Mouse (Mus musculus): ENCODE data around the gene Apol9b.

Gene Apol9b

DNA sequence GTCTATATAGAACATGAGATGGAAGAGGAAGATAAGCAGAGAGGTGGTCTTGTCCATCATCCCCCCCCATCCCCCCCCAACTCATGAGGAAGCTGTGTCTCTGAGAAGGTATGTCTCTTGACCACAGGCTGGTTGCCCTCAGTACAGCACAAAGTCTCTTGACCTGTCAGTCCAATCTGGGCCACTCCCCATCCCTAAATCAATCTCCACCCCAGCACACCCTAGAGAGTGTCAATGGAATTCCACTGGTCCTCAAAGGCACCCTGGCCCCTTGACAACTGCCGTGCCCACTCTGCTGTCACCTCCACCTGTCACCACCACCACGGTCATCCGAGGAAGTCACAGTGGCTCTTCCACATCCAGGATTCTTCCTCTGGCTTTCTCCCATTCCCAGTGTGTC, 19.6 kb downstream of the Apol9b start:
- in situ Hi-C loops (cut with MboI), result no loop called here

GRCm38 (mm10) chr15:77749717-77750116, 20.9 kb downstream of the Apol9b start:
- in situ Hi-C loops (cut with MboI), result no loop called here

- in situ Hi-C loops (cut with MboI), result no loop called here
These were observed 21.6 kb downstream of the Apol9b start for GRCm38 (mm10) chr15:77750461-77750860.

DNA sequence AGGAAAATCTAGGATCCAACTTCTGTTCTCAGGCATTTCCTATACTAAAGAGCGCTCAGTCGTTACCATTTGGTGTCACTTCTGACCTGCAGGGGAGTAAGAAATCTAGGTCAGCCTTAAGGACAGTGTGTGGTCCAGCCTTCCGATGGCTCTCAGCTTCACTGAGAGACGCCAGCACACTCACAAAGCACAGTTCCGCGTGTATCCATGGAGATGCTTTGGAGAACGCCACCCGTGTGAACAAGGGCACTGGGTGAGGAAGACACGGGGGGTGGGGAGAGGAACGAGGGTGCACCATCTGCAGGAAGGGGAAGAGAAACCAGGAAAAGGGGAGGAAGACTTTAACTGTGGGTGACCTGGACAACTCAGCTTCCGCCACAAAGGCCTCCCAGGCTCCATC, 23.6 kb downstream of the Apol9b start:
- in situ Hi-C loops (cut with MboI), result no loop called here

DNA sequence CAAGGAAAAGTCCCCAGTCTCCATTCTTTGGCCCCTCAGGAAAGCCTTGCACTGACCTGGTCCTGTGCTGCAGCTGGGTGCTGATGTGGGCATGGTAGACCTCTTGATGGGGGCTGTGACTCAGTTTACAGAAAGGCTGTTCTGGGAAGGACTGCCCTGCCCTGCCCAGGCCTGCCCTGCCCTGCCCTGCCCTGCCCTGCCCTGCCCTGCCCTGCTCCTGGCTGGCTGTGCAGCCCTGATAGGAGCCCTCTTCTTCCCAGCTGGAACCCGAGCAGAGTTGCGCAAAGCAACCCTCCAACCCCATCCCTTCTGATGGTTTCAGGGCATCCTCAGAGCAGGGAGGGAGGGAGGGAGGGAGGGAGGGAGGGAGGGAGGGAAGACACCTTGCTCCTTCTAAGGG, 26.3 kb downstream of the Apol9b start:
- in situ Hi-C loops (cut with MboI), result no loop called here

DNA sequence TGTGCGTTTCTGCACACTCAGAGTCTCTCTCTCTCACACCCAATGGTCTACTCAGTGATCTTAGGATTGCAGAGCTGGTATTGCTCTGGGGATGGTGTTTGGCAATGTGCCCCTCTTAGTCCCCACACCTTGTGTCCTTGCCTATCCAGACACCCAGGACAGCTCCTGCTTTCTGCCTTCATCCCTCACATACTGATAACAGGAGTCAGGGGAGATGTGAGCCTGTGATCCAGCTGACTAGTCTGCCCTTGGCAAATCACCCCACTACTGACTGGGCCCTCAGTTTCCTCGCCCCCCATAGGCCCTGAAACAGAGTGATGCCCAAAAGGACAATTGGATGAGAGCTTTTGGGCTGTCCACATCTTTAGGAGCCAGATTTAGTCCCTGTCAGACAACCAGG, 27.2 kb downstream of the Apol9b start:
- in situ Hi-C loops (cut with MboI), result no loop called here

DNA sequence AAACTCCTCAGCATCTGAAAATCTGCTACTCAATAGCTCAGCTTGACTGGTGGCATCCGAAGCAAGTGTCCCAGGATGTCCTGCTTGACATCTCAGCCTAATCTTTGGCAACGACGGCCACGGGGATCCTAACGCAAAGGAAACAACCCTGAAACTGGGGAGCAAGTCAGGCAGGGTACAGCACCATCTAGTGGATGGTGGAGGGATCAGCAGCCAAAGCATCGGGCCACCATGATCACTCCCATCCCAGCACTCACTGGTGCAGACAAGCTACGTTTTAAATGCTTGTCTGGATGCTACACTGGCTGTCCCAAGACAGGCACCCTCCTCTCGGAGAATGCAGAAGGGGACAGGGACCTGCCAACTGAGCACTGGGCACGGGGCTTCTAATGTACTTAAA, 28.0 kb downstream of the Apol9b start, which contains the start of gene Apol8:
Gene Apol8 (minus strand): TSS at position 156 of the 400 bp plus-strand sequence.
- in situ Hi-C loops (cut with MboI), result no loop called here

GRCm38 (mm10) chr15:77757586-77758226, 28.9 kb downstream of the Apol9b start:
- in situ Hi-C loops (cut with MboI), result no loop called here

- in situ Hi-C loops (cut with MboI), result no loop called here
These were observed 31.2 kb downstream of the Apol9b start for GRCm38 (mm10) chr15:77760037-77760436.

GRCm38 (mm10) chr15:77761083-77761482, 32.2 kb downstream of the Apol9b start:
- in situ Hi-C loops (cut with MboI), result no loop called here

DNA sequence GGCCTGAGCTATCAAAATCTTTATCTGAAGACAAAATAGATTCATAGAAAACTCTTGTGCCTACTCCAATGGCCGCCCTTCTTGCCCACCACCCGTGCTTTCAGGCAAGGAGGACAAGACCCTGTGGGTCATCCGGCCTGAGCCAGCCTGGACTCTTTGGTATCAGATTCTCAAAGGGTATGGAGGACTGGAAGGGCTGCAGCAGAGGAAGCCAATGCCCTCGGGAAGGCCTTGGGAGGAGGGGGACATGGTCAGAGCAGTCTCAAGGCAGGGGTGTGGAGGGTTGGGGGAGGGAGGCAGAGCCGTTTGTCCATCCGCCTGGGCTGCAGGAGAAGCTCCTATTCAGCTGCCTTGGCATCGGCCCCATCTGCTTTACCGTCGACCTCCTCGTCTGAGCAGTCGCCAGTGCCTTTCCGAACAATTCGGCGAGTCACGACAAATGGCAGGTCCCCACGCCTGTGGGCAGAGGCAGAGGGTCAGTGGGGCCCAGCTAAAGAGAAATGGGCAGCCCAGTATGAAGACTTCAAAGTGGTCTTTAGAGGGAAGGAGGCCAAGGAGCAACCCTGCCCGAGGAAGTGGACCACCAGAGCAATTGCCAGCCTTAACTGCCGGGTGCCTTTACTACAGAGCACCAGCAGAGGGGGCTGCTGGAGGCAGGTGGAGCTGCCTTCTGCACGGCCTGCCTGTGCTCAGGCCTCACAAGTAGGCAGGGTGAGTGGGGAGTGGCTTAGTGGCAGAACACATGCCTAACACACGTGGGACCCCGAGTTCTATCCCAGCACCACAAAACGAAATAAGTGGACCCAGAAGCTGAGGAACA, 32.9 kb downstream of the Apol9b start:
- in situ Hi-C loops (cut with MboI), result no loop called here

- in situ Hi-C loops (cut with MboI), result no loop called here
These were observed 34.2 kb downstream of the Apol9b start for GRCm38 (mm10) chr15:77763050-77763449.

GRCm38 (mm10) chr15:77763702-77764101, 34.9 kb downstream of the Apol9b start:
- in situ Hi-C loops (cut with MboI), result no loop called here

GRCm38 (mm10) chr15:77764391-77765006, 35.7 kb downstream of the Apol9b start:
- in situ Hi-C loops (cut with MboI), result no loop called here

DNA sequence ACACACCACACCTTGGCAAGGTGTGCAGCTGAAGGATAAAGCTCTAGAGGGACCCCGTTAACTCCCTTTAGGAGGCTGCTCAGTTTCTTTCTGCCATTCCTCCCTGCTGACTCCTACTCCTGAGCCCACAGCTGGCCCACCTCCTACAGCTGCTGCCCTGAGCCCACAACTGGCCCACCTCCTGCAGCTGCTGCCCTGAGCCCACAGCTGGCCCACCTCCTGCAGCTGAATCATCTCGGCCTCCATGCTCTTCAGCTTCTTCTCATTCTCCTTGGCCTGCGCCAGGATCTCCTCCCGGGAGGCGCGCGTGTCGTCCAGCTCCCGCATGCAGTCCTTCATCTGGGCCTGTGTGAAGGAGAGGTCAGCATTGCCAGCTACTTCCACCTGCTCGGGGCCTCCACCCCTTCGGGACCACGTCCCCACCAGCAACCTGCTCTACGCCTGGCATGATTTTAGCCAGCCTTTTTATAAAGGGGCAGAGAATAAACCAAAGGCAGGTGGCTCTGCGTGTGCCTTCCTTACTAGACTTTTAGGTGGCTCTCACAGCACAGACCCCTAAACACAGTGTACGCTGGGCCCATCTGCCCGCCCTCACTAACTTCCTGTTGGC, 36.8 kb downstream of the Apol9b start:
- in situ Hi-C loops (cut with MboI), result no loop called here

GRCm38 (mm10) chr15:77766981-77767380, 38.1 kb downstream of the Apol9b start:
- in situ Hi-C loops (cut with MboI), result no loop called here

DNA sequence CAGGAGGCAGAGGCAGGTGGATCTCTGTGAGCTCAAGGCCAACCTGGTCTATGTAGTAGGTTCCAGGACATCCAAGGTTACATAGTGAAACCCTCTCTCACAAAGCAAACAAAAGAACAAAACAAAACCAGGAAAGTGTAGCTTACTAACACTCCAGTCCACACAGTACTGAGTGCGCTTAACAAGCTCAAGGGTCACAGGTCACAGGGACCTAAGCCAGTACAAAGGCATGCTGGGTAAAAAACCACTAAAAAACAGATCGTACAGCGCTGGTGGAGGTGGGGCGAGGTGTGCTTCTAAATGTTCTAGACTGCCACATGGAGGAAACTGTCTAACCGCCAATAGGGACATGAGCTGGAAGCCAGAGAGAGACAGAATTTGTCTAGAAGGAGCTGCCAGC, 41.5 kb downstream of the Apol9b start:
- in situ Hi-C loops (cut with MboI), result no loop called here

- in situ Hi-C loops (cut with MboI), result no loop called here
These were observed 42.1 kb downstream of the Apol9b start for GRCm38 (mm10) chr15:77770942-77771341.

DNA sequence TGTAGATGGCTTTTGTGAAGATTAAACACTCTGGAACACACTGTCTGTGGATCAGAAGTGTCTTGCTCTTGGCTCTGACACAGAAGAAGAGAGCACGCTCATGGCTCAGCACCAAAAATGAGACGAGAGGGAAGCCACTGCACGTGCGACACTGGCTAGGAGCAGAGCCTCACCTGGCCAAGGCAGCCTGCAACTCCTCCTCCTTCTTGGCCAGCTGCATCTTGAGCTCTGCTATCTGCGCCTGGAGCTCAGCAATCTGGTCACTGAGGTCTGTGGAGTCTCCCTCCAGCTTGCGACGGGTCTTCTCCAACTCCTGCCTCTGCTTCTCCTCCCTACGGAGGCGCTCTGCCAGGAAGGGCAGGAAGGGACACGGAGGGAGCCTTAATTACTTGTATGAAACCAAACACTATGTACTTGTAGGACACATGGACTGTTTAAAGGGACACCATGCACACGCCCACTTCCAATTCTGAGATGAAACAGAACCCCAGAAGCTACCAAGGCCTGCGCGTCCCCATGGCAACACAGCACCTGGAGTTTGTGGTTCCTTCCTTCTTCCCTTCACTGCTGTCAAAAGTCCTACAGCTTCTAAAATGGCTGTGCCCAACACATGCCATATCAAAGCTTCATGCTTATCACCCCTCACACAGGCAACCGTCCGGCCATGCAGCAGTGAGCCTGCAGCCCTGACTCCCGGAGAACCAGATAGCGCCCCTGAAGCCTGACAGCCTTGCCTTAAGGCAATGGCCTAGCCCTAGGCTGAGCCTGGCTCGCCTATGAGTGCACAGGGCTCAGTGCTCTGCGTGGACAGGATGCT, 44.5 kb downstream of the Apol9b start:
- in situ Hi-C loops (cut with MboI), result no loop called here

DNA sequence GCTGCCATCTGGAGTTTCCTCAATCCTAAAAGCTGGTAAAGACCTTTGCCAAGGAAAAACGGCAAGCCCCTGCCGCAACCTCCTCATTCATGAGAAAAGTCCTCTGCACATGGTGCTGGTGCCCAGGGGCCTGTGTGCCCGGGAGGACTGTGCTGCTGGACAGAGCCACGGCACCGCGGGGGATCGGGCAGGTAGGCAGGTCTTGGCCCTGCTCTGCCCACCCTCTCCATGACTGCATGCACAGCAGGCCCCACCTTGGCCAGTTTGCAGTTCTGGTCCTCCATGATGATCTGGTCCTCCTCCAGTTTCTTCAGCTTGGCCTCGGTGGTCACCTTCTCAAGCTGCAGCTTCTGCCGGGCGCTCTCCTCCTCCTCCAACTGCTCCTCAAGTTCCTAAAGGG, 45.5 kb downstream of the Apol9b start:
- in situ Hi-C loops (cut with MboI), result no loop called here

DNA sequence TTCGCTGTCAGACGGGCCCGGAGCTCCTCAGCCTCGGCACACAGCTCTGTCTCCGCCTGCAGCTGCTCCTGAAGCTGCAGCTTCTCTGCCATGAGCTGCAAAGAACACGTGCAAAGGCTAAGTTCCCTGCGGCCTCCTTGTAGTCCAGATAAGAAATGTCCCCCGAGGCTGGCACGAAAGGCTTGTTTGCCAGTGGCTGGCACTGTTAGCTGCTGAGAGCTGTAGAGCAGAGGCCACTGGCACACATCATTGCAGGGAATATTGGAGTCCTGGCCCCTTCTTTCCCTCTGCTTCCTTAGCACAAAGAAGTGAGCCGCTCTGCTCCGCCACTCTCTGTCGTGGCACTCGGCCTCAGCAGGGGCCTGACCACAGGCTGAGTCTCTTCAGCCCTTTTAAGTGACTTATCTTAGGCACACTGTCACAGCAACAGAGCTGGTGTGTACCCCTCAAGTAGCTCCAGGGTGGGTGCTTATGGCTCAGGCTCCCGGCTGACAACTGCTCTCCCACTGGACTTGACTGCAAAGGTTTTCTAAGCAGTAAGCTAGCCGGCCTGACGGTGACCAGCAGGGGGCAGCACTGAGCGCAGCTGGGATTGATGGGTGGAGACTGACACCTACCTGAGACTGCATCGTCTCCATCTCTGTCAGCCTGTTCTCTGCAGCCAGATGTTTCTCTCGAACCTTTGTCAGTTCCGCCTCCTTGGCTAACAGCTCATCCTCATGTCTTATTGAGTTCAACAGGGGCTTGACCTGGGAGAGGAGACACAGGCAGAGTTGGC, 46.5 kb downstream of the Apol9b start:
- in situ Hi-C loops (cut with MboI), result no loop called here

Measured in mature B cell (primary cell).